Mouse (Mus musculus) erythroblast, embryonic 14.5 days (primary cell): ENCODE measurements around the gene Smim13.

Experiments used
- GATA1 ChIP-seq: IDR thresholded peaks from 2 replicates; pipeline ENCODE4 v1.6.1; 2012; ENCODE audit warnings: low read length, inconsistent platforms, mixed read lengths
- TAL1 ChIP-seq: IDR thresholded peaks from 3 replicates; pipeline ENCODE4 v1.6.1; 2012; ENCODE audit warnings: low read length, inconsistent platforms, mixed read lengths

DNA sequence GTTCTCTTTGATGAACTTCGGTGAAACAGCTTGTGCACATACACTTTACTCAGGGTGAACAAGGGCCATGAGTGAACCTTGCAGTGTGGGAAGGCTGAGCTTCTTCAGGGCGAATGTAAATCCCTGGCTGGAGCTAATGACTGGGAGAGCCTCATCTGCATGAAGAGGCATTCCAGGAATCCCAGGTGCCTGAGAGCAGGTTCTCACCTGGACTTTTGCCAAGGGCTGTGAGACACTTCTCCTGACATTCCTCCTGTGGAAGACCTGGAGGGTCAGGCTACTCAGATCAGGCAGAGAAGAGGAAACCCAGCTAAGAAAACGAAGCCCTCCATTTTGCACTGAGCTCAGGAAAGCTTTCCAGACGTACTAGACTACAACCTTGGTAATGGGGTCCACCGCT is 31.1 kb downstream of the Smim13 start:
- TF ChIP-seq GATA1 (no peak), TAL1 (no peak)
